Mouse (Mus musculus): Measurements from ENCODE around the gene Ttyh3. TPM values are rescaled to one million over a fixed set of nuclear protein-coding genes. Genes with fewer than 3 reads are reported as not detected.

Ttyh3 gene
- 32.1 and 33.3 TPM in 2 replicates for polyA plus RNA-seq (2012)

- no peak for TF ChIP-seq GATA1 (IDR thresholded peaks at IDR 0.05; ENCODE audit: low read length)
Observed at GRCm38 (mm10) chr5:140648519-140649100, at the start of gene Ttyh3. Gene Ttyh3, minus strand, starts transcription at chr5:140649031.

GRCm38 (mm10) chr5:140695987-140696386 lies 47.2 kb upstream of the Ttyh3 start:
- TF ChIP-seq GATA1 (IDR thresholded peaks at IDR 0.05; ENCODE audit: low read length), result no peak

GRCm38 (mm10) chr5:140688434-140688833 lies 39.6 kb upstream of the Ttyh3 start:
- no peak for TF ChIP-seq GATA1 (IDR thresholded peaks at IDR 0.05; ENCODE audit: low read length)

- TF ChIP-seq GATA1 (IDR thresholded peaks at IDR 0.05; ENCODE audit: low read length), result no peak
Observed at GRCm38 (mm10) chr5:140684343-140685148, 35.7 kb upstream of the Ttyh3 start.

GRCm38 (mm10) chr5:140682113-140682512 lies 33.3 kb upstream of the Ttyh3 start:
- no peak for TF ChIP-seq GATA1 (IDR thresholded peaks at IDR 0.05; ENCODE audit: low read length)

- TF ChIP-seq GATA1 (IDR thresholded peaks at IDR 0.05; ENCODE audit: low read length), result no peak
Observed at GRCm38 (mm10) chr5:140680950-140681349, 32.1 kb upstream of the Ttyh3 start.

- TF ChIP-seq GATA1 (IDR thresholded peaks at IDR 0.05; ENCODE audit: low read length), result no peak
Observed at GRCm38 (mm10) chr5:140680051-140680450, 31.2 kb upstream of the Ttyh3 start.

GRCm38 (mm10) chr5:140677137-140677536 lies 28.3 kb upstream of the Ttyh3 start:
- no peak for TF ChIP-seq GATA1 (IDR thresholded peaks at IDR 0.05; ENCODE audit: low read length)

GRCm38 (mm10) chr5:140675640-140676039 lies 26.8 kb upstream of the Ttyh3 start:
- no peak for TF ChIP-seq GATA1 (IDR thresholded peaks at IDR 0.05; ENCODE audit: low read length)

- no peak for TF ChIP-seq GATA1 (IDR thresholded peaks at IDR 0.05; ENCODE audit: low read length)
Observed at GRCm38 (mm10) chr5:140675079-140675478, 26.2 kb upstream of the Ttyh3 start.

- no peak for TF ChIP-seq GATA1 (IDR thresholded peaks at IDR 0.05; ENCODE audit: low read length)
Observed at GRCm38 (mm10) chr5:140674036-140674435, 25.2 kb upstream of the Ttyh3 start.

- TF ChIP-seq GATA1 (IDR thresholded peaks at IDR 0.05; ENCODE audit: low read length), result no peak
Observed at GRCm38 (mm10) chr5:140672115-140672514, 23.3 kb upstream of the Ttyh3 start.

- TF ChIP-seq GATA1 (IDR thresholded peaks at IDR 0.05; ENCODE audit: low read length), result no peak
Observed at GRCm38 (mm10) chr5:140663621-140664180, 14.9 kb upstream of the Ttyh3 start.

GRCm38 (mm10) chr5:140662741-140663592 lies 14.1 kb upstream of the Ttyh3 start:
- TF ChIP-seq GATA1 (IDR thresholded peaks at IDR 0.05; ENCODE audit: low read length), result no peak

- no peak for TF ChIP-seq GATA1 (IDR thresholded peaks at IDR 0.05; ENCODE audit: low read length)
Observed at GRCm38 (mm10) chr5:140661875-140662643, 13.2 kb upstream of the Ttyh3 start.

All from G1E-ER4 (cell line).